Mouse (Mus musculus): ENCODE data around the gene Hspa1l. TPM values are rescaled to one million over a fixed set of nuclear protein-coding genes. Genes with fewer than 3 reads are reported as not detected.

Hspa1l gene
- polyA plus RNA-seq, 1 experiment from 2014 or later = 1.1 TPM

DNA sequence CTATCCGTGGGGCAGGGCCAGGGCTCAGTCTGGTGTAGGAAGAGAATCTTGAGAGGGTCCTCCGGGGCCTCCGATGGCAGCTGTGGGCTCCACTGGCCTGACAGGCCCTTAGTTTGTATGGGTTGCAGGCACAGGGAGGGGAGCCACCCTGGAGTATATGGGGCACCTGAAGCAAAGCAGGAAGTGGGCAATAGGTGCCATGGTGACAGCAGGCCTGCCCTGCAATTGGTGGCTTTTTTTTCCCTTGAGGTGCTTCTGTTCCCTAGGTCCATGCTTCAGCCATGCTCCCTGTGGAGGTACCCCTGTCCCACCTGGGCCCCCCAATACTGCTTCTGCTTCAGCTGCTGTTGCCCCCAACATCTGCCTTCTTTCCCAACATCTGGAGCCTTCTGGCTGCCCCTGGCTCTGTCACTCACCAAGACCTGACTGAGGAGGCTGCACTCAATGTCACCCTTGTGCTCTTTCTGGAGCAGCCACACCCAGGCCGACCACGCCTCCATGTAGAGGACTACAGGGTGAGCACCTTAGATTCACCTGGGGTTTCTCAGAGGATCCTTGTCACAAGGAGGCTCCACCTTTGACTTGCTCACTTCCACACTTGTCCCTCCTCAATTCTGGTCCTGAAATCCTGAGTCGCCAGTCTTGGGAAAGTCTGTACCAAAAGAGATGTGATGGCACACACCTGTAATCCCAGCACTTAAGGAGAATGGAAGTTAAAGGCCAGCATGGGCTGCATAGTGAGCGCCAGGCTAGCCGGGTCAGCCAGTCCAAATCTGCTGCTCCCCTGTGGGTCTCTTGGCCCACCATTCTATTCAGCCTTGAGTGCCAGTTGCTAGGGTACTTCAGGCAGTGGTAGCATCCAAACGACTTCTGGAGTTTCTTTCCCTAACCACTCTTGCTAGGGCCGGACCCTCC, 44.5 kb downstream of the Hspa1l start:
- Histone ChIP-seq H3K27me3 (no peaks in the 10 kb centered on the region), H3K9me3 (no peaks in the 10 kb centered on the region), H3K4me3 (no peak overlapping the region), H3K9ac (no peak overlapping the region), H3K27ac (no peak overlapping the region), H3K36me3 (peaks cover 62% of the 10 kb centered on the region), H3K4me2 (no peak overlapping the region), H3K4me1 (replicated peaks) (peaks cover 19% of the 10 kb centered on the region)
- 0 out of 2 replicates have a peak, but pooled peaks have one; percentile 6 for ATAC-seq (ENCODE audit: low FRiP score)
- WGBS = 82% methylated on average over 10 of the region's 10 CpGs

GRCm38 (mm10) chr17:35017706-35018030, 45.2 kb downstream of the Hspa1l start:
- H3K27ac ChIP-seq = no peak overlapping the region
- no peak overlapping the region for H3K4me2 ChIP-seq
- 75% methylated on average over 14 of the region's 14 CpGs for WGBS
- no peak overlapping the region for H3K4me3 ChIP-seq
- H3K9ac ChIP-seq = no peak overlapping the region
- no peaks in the 10 kb centered on the region for H3K9me3 ChIP-seq
- peaks cover 19% of the 10 kb centered on the region for H3K4me1 ChIP-seq (replicated peaks)
- H3K36me3 ChIP-seq = peaks cover 55% of the 10 kb centered on the region
- no peak for ATAC-seq (ENCODE audit: low FRiP score)
- H3K27me3 ChIP-seq = no peaks in the 10 kb centered on the region

DNA sequence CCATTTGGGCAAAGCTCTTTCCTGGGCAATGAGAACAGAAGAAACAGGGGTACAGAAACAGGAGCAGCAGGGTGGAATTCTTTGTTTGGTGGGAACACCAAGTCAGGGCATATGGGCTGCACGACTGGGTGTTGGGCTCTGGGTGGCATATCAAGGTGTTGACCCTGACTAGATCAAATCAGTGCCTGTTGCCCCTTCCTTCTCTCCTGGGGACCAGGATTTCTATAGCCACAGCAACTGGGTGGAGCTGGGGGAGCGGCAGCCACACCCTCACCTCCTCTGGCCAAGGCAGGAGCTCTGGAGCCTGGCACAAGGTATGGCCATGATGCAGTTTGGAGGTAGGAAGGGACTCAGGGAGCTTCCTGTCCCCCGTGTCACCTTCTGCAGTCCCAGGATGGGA, 45.7 kb downstream of the Hspa1l start:
- H3K9ac ChIP-seq = peak overlapping the region; percentile 5; the same call in 1 of the 2 replicates
- no peaks in the 10 kb centered on the region for H3K27me3 ChIP-seq
- H3K9me3 ChIP-seq = no peaks in the 10 kb centered on the region
- H3K4me3 ChIP-seq = no peak overlapping the region
- peaks cover 50% of the 10 kb centered on the region for H3K36me3 ChIP-seq
- H3K4me2 ChIP-seq = no peak overlapping the region
- H3K27ac ChIP-seq = no peak overlapping the region
- WGBS = 89% methylated on average over 3 of the region's 3 CpGs
- no peak for ATAC-seq (ENCODE audit: low FRiP score)
- H3K4me1 ChIP-seq (replicated peaks) = peaks cover 19% of the 10 kb centered on the region

DNA sequence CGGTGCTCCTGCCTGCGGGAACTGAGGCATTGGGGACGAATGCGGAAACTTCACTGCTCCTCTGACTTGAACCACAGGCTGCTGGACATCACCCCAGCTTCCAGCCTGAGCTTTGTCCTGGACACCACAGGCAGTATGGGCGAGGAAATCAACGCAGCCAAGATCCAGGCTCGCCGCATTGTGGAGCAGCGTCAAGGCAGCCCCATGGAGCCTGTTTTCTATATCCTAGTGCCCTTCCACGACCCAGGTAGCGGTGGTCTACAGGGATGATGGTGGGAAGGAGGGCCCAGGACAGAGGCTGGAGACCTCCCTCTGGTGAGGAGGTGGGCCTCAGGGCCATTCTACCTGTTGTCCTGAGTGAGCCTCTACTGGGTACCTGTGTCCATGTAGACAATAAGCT, 47.4 kb downstream of the Hspa1l start:
- H3K4me3 ChIP-seq = no peak overlapping the region
- ATAC-seq (ENCODE audit: low FRiP score) = no peak
- no peaks in the 10 kb centered on the region for H3K9me3 ChIP-seq
- H3K9ac ChIP-seq = no peak overlapping the region
- no peak overlapping the region for H3K4me2 ChIP-seq
- peaks cover 33% of the 10 kb centered on the region for H3K36me3 ChIP-seq
- peaks cover 19% of the 10 kb centered on the region for H3K4me1 ChIP-seq (replicated peaks)
- H3K27ac ChIP-seq = no peak overlapping the region
- 80% methylated on average over 11 of the region's 11 CpGs for WGBS
- no peaks in the 10 kb centered on the region for H3K27me3 ChIP-seq

DNA sequence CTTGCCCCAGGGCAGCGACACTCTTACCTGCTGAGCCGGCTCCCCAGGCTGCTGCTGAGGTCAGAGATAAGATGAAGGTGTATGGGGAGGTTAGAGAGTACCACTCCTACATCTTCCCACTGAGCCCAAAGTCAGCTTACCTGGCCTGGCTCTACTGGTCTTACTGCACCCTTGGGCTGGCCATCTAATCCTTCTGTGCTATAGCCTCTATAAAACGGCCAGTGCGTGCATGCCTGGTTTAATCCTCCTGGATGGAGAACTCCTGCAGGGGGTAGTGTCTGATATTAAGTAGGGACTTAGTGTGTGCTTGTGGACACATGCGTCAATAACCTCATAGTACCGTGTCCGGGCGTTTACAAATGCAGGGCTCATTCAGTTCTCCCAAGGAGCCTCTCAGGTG, 48.0 kb downstream of the Hspa1l start:
- Histone ChIP-seq H3K9me3 (no peaks in the 10 kb centered on the region), H3K36me3 (peaks cover 27% of the 10 kb centered on the region), H3K4me2 (no peak overlapping the region), H3K27me3 (no peaks in the 10 kb centered on the region), H3K4me3 (no peak overlapping the region), H3K9ac (no peak overlapping the region), H3K4me1 (replicated peaks) (peaks cover 19% of the 10 kb centered on the region), H3K27ac (no peak overlapping the region)
- no peak for ATAC-seq (ENCODE audit: low FRiP score)
- 94% methylated on average over 8 of the region's 8 CpGs for WGBS

GRCm38 (mm10) chr17:35021163-35021808, 48.8 kb downstream of the Hspa1l start:
- Histone ChIP-seq H3K27me3 (no peaks in the 10 kb centered on the region), H3K4me3 (no peak overlapping the region), H3K36me3 (peaks cover 19% of the 10 kb centered on the region), H3K4me1 (replicated peaks) (peaks cover 18% of the 10 kb centered on the region), H3K4me2 (peak overlapping the region; percentile 31), H3K9ac (0 out of 2 replicates have a peak overlapping the region, but pooled peaks have one; percentile 39), H3K9me3 (no peaks in the 10 kb centered on the region), H3K27ac (peak overlapping the region; percentile 26; the same call in 1 of the 2 replicates)
- WGBS = 5% methylated on average over 17 of the region's 17 CpGs
- peak; percentile 30; the same call in 1 of the 2 replicates for ATAC-seq (ENCODE audit: low FRiP score)

DNA sequence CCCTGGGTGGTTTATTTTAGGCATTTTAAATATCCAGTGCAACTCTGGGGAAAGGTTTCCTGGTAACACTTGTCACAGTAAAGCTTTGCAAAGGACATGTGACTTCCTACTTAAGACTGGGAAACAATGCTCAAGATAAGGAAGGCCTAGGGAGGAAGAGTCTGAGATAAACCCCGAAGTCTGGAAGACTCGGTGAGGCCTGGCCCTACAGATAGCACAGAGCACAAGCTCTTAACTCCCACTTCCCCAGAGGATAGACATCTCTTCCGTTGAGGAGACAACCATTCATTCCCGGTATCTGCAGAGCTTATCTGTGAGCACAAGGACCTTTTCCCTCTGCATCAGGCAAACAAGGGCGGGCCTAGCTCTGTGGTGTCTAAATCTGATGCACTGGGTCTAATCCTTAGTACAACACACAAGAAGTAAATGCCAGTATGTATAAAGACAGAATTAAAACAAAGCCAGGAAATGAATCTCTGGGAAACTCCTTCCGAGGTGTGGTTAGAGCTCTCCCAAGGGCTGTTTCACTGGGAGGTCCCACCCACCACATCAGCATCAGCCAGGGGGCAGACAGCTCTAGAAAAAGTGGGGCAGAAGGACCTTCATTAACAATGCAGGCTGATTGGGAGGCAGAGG, 49.5 kb downstream of the Hspa1l start:
- H3K4me1 ChIP-seq (replicated peaks) = peaks cover 16% of the 10 kb centered on the region
- WGBS = 65% methylated on average over 6 of the region's 6 CpGs

GRCm38 (mm10) chr17:35022541-35023060, 50.1 kb downstream of the Hspa1l start:
- Histone ChIP-seq H3K27ac (no peak overlapping the region), H3K9ac (no peak overlapping the region), H3K4me3 (no peak overlapping the region), H3K4me2 (no peak overlapping the region), H3K9me3 (no peaks in the 10 kb centered on the region), H3K36me3 (peaks cover 6% of the 10 kb centered on the region; the same call in 1 of the 2 replicates), H3K4me1 (replicated peaks) (peaks cover 22% of the 10 kb centered on the region), H3K27me3 (no peaks in the 10 kb centered on the region)
- 93% methylated on average over 8 of the region's 8 CpGs for WGBS
- ATAC-seq (ENCODE audit: low FRiP score) = no peak

More for the DNA sequence above, 49.5 kb downstream of the Hspa1l start:
- Histone ChIP-seq H3K36me3 (peaks cover 12% of the 10 kb centered on the region), H3K4me3 (no peak overlapping the region), H3K9me3 (no peaks in the 10 kb centered on the region), H3K4me2 (no peak overlapping the region), H3K9ac (no peak overlapping the region), H3K27ac (no peak overlapping the region; the same call in 1 of the 2 replicates), H3K27me3 (no peaks in the 10 kb centered on the region)
- ATAC-seq (ENCODE audit: low FRiP score) = no peak

DNA sequence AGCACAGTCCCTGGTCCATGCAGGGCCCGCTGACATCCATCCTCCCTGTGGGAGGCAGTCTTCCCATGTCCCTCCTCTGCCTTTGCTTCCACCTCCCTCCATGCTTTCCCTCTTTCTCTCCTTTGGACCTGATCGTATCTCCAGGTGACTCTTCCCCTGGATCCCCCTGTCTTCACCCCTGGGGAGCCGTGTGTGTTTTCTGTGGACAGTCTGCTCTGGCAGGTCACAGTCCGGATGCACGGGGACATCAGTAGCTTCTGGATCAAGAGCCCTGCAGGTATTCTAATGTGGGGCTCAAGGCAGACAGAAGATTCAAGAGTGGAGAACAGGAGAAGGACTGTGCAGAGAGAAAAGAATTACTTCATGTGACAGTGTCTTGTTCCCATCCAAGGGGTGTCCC, 50.7 kb downstream of the Hspa1l start:
- no peak for ATAC-seq (ENCODE audit: low FRiP score)
- Histone ChIP-seq H3K9ac (no peak overlapping the region), H3K4me1 (replicated peaks) (peaks cover 24% of the 10 kb centered on the region), H3K27me3 (no peaks in the 10 kb centered on the region), H3K4me3 (no peak overlapping the region), H3K9me3 (no peaks in the 10 kb centered on the region), H3K27ac (no peak overlapping the region), H3K36me3 (0 out of 2 replicates have a peak, but pooled peaks cover 3% of the 10 kb centered on the region), H3K4me2 (no peak overlapping the region)
- 86% methylated on average over 5 of the region's 5 CpGs for WGBS

- Histone ChIP-seq H3K27me3 (no peaks in the 10 kb centered on the region), H3K4me2 (no peak overlapping the region), H3K27ac (no peak overlapping the region), H3K36me3 (0 out of 2 replicates have a peak, but pooled peaks cover under 1% of the 10 kb centered on the region), H3K4me3 (no peak overlapping the region), H3K4me1 (replicated peaks) (peaks cover 24% of the 10 kb centered on the region), H3K9ac (no peak overlapping the region), H3K9me3 (no peaks in the 10 kb centered on the region)
- ATAC-seq (ENCODE audit: low FRiP score) = no peak
- WGBS = 79% methylated on average over 4 of the region's 4 CpGs
These were observed 51.3 kb downstream of the Hspa1l start for GRCm38 (mm10) chr17:35023756-35024155.

GRCm38 (mm10) chr17:35024261-35024660, 51.8 kb downstream of the Hspa1l start:
- 79% methylated on average over 12 of the region's 13 CpGs for WGBS
- H3K9me3 ChIP-seq = no peaks in the 10 kb centered on the region
- H3K36me3 ChIP-seq = no peaks in the 10 kb centered on the region
- no peak overlapping the region for H3K4me3 ChIP-seq
- no peak for ATAC-seq (ENCODE audit: low FRiP score)
- no peak overlapping the region for H3K27ac ChIP-seq
- H3K9ac ChIP-seq = no peak overlapping the region
- peaks cover 24% of the 10 kb centered on the region for H3K4me1 ChIP-seq (replicated peaks)
- H3K4me2 ChIP-seq = no peak overlapping the region
- no peaks in the 10 kb centered on the region for H3K27me3 ChIP-seq

All from hindbrain, embryonic 13.5 days (tissue).